Mouse (Mus musculus) splenic B cell, adult 2 months (primary cell): ENCODE data around the gene Cacna1i.

Source experiments
- DNase-seq: peaks from one replicate; pipeline ENCODE4 v3.0.0-alpha.2; 2011; ENCODE audit warnings: low read depth, low spot score
- H3K27me3 ChIP-seq: 2 replicates; pipeline ENCODE4 v1.6.1; 2012; ENCODE audit warnings: mild to moderate bottlenecking, low read length, moderate library complexity, mixed read lengths; ENCODE audit not compliant: control insufficient read depth, poor library complexity, insufficient read depth, severe bottlenecking
- H3K36me3 ChIP-seq: 2 replicates; pipeline ENCODE4 v1.6.1; 2012; ENCODE audit warnings: mild to moderate bottlenecking, low read length, moderate library complexity, mixed read lengths; ENCODE audit not compliant: control insufficient read depth, poor library complexity, insufficient read depth, severe bottlenecking

The Cacna1i gene

DNA sequence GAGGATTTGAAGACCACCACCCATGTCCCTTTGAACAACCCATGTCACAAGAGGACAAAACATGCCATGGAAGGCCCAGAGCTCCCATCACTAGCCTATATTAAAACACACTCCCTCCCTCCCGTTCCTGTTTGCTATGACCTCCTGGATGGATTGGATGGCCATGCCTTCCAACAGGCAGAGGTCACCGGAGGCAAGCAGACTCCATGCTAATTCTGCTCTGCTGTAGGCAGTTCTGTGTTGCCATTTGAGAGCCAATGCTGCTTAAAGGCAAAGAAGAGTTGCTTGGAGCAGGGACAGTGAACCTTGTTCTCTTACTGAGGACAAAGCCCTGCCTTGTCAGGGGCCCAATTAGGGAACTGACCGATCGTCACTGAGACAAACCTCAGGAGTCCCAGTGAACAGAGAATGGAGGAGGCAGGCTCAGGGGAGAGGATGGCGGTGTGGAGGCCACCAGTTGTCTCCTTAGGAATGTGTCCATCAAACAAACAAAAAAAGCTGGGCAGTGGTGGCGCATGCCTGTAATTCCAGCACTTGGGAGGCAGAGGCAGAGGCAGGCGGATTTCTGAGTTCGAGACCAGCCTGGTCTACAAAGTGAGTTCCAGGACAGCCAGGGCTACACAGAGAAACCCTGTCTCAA is 27.5 kb upstream of the Cacna1i start:
- no peak for DNase-seq
- Histone ChIP-seq H3K36me3 (peaks cover 23% of the 10 kb centered on the region), H3K27me3 (no peaks in the 10 kb centered on the region)

DNA sequence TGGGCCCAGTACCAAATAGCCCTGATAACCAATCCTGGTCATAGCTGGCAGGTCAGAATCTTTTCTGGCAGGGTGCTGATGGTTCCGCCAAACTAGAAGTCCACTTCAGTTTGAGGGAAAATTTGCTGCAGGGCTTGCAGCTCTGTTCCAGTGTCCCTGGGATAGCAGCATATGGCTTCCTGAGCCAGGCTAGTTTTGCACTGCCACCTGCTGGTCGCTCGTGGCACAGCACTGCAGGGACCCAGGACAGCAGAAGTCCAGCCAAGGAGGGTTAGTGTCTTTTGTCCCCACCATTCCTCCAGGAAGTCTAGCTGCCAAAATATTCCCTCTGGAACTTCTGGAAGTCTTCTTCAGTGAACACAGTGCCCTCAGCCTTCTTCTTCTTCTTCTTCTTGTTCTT is 26.4 kb upstream of the Cacna1i start:
- Histone ChIP-seq H3K36me3 (peaks cover 21% of the 10 kb centered on the region), H3K27me3 (no peaks in the 10 kb centered on the region)
- DNase-seq: peak; percentile 86

DNA sequence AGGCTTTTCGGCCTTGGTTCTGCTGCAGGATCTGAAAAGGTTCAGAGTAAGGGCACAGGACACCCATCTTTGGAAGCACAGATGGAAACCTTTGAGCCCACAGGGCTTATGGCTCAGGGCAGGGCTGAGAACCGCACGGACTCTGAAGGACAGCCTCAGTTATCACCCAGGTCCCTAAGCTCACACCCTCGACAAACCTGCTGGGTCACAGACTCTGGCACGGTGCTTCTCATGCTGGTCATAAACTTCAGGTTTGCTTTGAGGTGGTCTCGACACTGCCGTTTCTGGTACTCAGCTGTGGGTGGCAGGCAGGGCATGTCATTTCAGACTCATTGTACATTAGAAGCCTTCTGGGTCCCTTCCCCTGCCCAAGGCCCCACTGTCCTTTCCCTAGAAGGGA is 25.9 kb upstream of the Cacna1i start:
- peaks cover 21% of the 10 kb centered on the region for H3K36me3 ChIP-seq
- no peak for DNase-seq
- no peaks in the 10 kb centered on the region for H3K27me3 ChIP-seq

DNA sequence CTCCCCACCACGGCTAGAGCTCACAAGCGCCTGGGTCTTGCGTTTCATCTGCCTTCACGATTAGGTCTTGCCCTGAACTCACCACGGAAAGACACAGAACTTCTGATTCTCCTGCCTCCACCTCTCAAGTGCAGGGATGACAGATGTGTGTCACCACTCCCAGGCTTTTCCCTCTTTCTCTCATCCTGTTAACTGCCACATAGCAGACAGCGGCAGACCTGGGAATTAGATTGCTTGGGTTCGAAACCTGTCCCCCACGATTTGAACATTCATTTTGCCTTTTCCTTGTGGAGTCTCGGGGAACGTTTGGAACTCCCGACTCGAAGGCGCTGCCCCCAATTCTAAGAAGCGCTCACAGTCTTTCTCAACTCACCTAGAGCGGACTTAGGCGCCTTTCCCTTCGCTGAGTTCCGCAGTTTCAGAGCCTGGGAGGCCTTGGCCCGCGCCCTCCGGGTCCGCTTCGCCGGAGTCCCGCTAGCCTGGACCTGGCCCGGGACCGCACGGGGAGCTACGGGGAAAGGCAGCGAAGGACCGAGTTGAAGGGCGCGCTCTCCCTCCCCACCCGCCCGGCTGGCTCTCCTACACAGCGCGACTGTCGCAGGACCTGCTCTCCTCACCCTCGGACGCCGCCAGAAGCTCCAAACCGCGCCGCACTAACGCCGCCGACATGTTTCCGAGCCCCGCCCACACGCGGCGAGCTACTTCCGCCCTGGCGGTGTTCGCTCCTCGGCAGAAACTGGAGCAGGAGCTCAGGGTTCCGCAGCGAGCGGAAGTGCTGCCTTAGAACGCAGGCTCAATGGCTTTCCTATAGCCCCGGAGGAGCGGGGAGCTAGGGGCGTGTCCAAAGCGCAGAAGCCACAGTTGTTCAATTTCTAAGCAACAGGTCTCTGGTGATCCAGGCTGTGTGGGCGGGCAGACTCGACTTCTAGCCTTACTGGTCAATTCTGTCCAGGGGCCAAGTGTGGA is 23.1 kb upstream of the Cacna1i start, which contains the start of gene Rps19bp1:
TSS of gene Rps19bp1 (minus strand) at position 706 of the 966 bp plus-strand sequence.
- H3K27me3 ChIP-seq: no peaks in the 10 kb centered on the region
- H3K36me3 ChIP-seq: no peaks in the 10 kb centered on the region; the same call in 1 of the 2 replicates
- DNase-seq: peak; percentile 95

DNA sequence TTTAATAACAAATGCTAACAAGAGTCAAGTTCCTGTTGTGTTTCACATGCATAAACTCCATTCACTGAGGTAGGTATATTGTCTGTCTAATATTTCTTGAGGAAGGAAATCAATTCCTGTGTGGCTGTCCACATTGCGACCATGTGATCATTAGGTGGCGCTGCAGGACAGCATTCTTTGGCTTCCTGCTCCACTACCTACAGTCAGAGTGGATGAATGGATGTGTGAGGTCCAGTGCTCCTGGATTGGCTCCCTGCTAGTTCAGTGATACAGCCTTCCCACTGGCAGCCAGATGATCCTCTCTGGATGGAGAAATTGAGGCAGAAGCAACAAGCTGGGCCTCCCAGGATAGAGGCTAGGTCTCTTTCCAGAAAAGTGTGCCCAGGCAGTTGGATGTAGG is 20.8 kb upstream of the Cacna1i start:
- Histone ChIP-seq H3K36me3 (no peaks in the 10 kb centered on the region), H3K27me3 (no peaks in the 10 kb centered on the region; the same call in 1 of the 2 replicates)
- peak; percentile 89 for DNase-seq

DNA sequence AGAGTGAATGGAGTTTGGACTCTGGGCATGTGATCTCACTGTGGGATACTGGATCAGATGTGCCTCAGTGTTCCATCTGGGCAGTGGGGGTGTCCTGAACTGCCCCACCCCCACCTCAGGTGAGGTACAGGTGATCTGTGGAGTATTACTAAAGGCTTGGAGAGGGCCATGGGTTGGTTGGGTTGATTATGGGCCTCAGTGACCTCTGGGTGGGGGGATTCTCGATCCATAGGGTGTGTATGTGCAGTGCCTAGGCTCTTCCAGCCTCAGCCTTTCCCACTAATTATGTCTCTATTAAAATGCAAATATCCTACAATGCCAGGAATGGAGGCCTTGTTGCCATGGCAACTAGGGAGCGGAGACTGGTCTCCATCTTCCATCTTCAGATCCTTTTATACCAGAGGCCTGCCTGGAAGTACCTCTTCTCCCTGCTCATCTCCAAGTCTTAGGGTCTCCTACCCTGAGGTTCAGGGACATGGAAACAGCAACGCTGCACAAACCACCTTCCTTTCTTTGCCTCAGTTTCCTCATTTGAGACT is 15.1 kb upstream of the Cacna1i start:
- Histone ChIP-seq H3K27me3 (no peaks in the 10 kb centered on the region; the same call in 1 of the 2 replicates), H3K36me3 (no peaks in the 10 kb centered on the region)
- DNase-seq: no peak

DNA sequence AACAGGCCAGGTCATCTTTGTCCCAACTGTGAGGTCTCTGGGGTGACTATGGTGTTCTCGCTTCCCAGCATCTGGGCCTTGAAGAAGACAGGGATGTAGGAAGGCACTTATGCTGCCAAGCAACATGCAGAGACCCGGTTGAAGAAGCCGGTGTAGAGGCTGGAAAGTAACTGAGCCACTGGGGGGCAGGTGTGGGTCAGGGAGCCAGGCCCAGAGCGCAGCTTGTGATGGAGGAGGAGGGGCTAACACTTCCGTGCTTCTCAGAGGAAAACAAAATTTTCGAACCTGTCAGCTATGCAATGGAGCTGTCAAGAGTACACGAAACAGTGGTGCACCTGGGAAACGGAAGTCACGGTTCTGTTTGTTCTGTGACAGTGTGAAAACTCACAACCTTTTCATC is 9.9 kb upstream of the Cacna1i start:
- peak; percentile 42 for DNase-seq
- no peaks in the 10 kb centered on the region for H3K27me3 ChIP-seq
- H3K36me3 ChIP-seq: no peaks in the 10 kb centered on the region

DNA sequence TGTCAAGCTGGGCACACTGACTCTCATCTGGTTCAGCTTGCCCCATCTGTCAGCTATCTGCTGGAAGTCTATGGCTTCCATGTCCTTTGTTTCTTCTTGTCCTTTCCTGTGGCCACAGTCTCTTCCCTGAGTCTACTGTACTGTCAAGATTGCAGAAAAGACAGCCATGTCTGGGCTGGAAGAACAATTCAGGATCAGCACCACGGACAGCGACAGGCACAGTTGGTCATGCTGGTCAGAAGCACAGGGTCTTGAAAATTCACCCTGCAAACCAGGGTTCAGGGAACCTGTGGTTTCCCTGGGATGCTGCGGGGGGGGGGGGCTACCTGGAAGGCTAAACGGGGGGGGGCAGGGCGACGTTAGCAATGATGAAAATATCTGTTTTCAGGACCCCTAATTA is 9.4 kb upstream of the Cacna1i start:
- peak; percentile 74 for DNase-seq
- H3K27me3 ChIP-seq: no peaks in the 10 kb centered on the region
- H3K36me3 ChIP-seq: no peaks in the 10 kb centered on the region

DNA sequence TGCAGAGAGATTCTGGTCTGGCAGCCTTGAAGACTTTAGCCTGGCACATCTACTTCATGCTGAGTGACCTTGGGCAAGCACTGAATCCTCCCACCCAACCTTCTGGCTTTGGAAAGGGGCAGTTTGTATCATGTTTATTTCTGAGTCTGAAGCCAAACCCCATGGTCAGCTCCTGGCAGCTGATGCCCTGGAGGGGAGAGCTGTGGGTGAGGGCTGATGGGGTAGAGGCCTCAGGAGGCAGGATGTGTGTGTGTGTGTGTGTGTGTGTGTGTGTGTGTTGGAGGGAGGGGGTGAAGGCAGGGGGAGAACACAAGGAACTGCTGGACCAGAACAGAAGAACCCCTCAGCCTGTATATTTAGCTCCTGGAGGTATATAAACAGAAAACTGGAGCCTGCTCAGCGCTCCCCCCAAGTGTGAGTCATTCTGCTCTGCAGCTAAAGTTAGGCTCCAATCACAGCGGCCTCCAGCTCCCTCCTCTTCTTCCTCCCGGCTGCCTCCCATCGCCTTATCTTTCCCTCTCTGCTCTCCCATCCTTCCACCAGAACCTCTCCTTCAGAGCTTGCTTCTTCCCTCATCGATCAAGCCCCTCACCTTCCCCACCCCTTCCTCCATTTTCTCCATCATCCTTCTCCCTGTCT is 8.8 kb upstream of the Cacna1i start:
- Histone ChIP-seq H3K27me3 (no peaks in the 10 kb centered on the region), H3K36me3 (no peaks in the 10 kb centered on the region)
- DNase-seq: no peak

DNA sequence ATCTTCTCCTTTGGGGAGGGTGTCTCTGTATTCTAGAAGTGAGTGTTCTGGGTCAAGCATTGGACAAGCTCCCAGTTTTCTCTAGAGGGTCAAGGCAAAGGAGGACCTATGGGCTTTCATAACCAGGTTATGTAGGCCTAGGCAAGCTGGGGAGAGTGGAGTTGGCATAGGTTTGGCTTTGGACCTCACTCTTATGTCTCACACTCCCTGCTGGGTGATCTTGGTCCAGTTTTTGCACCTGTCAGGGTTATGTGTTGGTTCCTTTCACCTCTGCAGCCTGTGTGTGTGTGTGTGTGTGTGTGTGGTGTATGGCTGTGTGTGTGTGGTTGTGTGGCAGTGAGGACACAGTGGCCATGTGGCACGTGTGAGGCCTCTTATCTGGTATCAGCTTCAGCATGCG is 8.0 kb upstream of the Cacna1i start:
- no peak for DNase-seq
- Histone ChIP-seq H3K27me3 (no peaks in the 10 kb centered on the region), H3K36me3 (no peaks in the 10 kb centered on the region)

DNA sequence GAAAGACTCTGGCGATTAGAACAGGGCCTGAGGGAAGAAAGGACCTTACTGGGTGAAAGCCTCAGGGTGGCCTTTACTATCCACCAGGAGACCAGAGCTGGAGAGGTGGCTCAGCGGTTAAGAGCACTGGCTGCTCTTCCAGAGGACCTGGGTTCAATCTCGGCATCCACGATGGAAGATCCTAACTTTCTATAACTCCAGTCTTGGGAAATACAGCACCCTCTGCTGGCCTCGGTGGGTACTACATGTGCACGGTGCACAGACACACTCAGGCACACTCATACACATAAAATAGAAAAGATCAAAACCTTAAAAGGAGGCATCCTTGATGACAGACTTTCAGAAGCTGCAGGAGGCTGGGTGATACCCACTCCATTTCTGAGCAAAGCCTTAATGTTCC is 6.4 kb upstream of the Cacna1i start:
- no peaks in the 10 kb centered on the region for H3K27me3 ChIP-seq
- peak; percentile 63 for DNase-seq
- no peaks in the 10 kb centered on the region for H3K36me3 ChIP-seq

DNA sequence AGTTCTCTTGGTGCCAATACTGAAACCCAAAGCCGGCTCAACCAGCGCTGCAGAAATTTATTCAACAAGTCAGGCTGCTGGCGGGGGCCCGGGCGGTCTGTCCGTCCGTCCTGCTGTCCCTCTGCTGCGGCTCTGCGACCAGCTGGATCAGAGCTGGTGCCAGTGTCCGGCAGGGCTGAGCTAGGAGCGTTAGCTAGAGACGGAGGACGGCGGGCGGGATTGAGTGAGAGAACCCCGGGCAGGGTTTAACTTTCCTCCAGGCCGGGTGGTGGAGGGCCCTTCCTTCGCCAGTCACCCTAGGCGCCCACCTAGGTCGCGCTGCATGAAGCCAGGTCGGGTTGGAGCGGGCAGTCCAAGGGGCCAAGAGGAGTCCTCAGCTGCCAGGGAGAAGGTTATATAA is 998 bp downstream of the Cacna1i start:
- H3K27me3 ChIP-seq: peaks cover 2% of the 10 kb centered on the region; the same call in 1 of the 2 replicates
- DNase-seq: no peak
- H3K36me3 ChIP-seq: no peaks in the 10 kb centered on the region

DNA sequence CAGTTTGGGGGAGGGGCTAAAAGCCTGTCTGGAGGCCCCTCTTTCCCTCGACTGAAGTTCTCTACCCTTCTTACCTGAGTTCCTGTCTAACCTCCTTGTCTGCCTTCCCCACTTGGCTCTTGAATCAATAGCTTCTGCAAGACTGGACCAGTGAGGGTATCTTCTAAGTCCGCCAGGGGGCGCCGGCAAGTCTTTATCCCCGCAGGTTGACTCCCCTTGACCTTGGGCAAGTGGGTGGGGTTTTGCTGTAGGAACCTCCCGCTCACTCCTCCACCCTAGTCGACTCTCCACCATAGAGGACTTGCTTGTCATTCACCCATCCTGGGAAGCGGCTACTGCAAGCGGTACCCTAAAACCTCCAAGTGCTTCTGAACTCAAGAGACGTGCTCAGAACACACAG is 2.4 kb downstream of the Cacna1i start:
- H3K36me3 ChIP-seq: no peaks in the 10 kb centered on the region
- H3K27me3 ChIP-seq: peaks cover 2% of the 10 kb centered on the region; the same call in 1 of the 2 replicates
- peak; percentile 92 for DNase-seq

DNA sequence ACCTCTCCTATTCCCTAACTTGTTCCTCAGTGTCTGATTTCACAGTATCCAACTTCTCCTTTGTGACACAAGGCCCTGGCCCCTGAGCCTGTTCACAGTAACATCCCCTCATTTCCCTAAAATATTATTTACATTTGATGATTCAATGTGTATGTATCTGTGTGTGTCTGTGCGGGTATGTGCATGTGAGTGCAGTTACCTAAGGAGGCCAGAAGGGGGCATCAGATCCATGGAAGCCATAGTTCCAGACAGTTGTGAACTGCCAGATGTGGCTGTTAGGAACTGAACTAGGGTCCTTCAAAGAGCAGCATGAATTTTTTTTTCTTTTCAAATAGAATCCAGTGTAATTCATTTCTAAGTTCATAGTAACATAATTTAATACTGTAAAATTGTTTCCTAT is 10.1 kb downstream of the Cacna1i start:
- DNase-seq: peak; percentile 35
- Histone ChIP-seq H3K36me3 (no peaks in the 10 kb centered on the region), H3K27me3 (no peaks in the 10 kb centered on the region)
